Mouse (Mus musculus): Measurements from ENCODE around the gene Rbm4.
"Not testable (repeated sequence)": the region's sequence is repeated elsewhere in the genome, so short reads cannot be mapped to it uniquely, and the experiment has no call there.

Gene Rbm4

GRCm38 (mm10) chr19:4795929-4796328 is 2.2 kb upstream of the Rbm4 start:
- DNase-seq, result no peak

- peak; percentile 64 for DNase-seq
These were observed 345 bp downstream of the Rbm4 start for GRCm38 (mm10) chr19:4793281-4793830.

GRCm38 (mm10) chr19:4786313-4786712 is 7.4 kb downstream of the Rbm4 start:
- DNase-seq, result no peak

GRCm38 (mm10) chr19:4785206-4785605 is 8.5 kb downstream of the Rbm4 start:
- no peak for DNase-seq

GRCm38 (mm10) chr19:4782891-4783290 is 10.8 kb downstream of the Rbm4 start:
- DNase-seq, result no peak

GRCm38 (mm10) chr19:4772785-4773184 is 20.9 kb downstream of the Rbm4 start:
- no peak for DNase-seq

- no peak for DNase-seq
These were observed 26.1 kb downstream of the Rbm4 start for GRCm38 (mm10) chr19:4767507-4768148.

GRCm38 (mm10) chr19:4762876-4763275 is 30.8 kb downstream of the Rbm4 start:
- no peak for DNase-seq

GRCm38 (mm10) chr19:4760544-4760943 is 33.2 kb downstream of the Rbm4 start:
- not testable (repeated sequence) for DNase-seq

- DNase-seq, result no peak
These were observed 36.8 kb downstream of the Rbm4 start for GRCm38 (mm10) chr19:4756921-4757320.

- DNase-seq, result peak; percentile 96
These were observed 37.3 kb downstream of the Rbm4 start, which contains the start of gene Rbm4b for GRCm38 (mm10) chr19:4756193-4756911. Rbm4b (plus strand) TSS chr19:4756497.

GRCm38 (mm10) chr19:4755565-4756192 is 38.0 kb downstream of the Rbm4 start:
- peak; percentile 89 for DNase-seq

- DNase-seq, result no peak
These were observed 43.7 kb downstream of the Rbm4 start for GRCm38 (mm10) chr19:4749975-4750374.

GRCm38 (mm10) chr19:4748493-4748892 is 45.2 kb downstream of the Rbm4 start:
- no peak for DNase-seq

- DNase-seq, result no peak
These were observed 45.9 kb downstream of the Rbm4 start for GRCm38 (mm10) chr19:4747631-4748312.

- no peak for DNase-seq
These were observed 47.1 kb downstream of the Rbm4 start for GRCm38 (mm10) chr19:4746611-4747010.

GRCm38 (mm10) chr19:4745681-4746080 is 48.0 kb downstream of the Rbm4 start:
- no peak for DNase-seq

- DNase-seq, result no peak
These were observed 48.6 kb downstream of the Rbm4 start for GRCm38 (mm10) chr19:4745057-4745456.

- DNase-seq, result no peak
These were observed 49.7 kb downstream of the Rbm4 start for GRCm38 (mm10) chr19:4744026-4744425.

- DNase-seq, result no peak
These were observed 50.2 kb downstream of the Rbm4 start for GRCm38 (mm10) chr19:4743524-4743923.

- no peak for DNase-seq
These were observed 51.5 kb downstream of the Rbm4 start for GRCm38 (mm10) chr19:4742229-4742628.

GRCm38 (mm10) chr19:4741482-4741881 is 52.2 kb downstream of the Rbm4 start:
- no peak for DNase-seq

GRCm38 (mm10) chr19:4739762-4740161 is 53.9 kb downstream of the Rbm4 start:
- no peak for DNase-seq
